Mouse (Mus musculus) frontal cortex, adult 2 months (tissue): ENCODE measurements at regions not wholly inside any gene's neighbourhood (a gene's known extent, or its start where the extent isn't known, plus 50 kb on each side); places are given as distances from the start of the nearest gene placed in this dataset.
"Not testable (repeated sequence)": the region's sequence is repeated elsewhere in the genome, so short reads cannot be mapped to it uniquely, and the experiment has no call there.

Source experiments
- DNase-seq, 2 experiments: peaks; one replicate each; pipeline ENCODE4 v3.0.0; 2022; ENCODE audit warnings: low spot score in 1 of 2; ENCODE audit errors: extremely low spot score in 1 of 2

DNA sequence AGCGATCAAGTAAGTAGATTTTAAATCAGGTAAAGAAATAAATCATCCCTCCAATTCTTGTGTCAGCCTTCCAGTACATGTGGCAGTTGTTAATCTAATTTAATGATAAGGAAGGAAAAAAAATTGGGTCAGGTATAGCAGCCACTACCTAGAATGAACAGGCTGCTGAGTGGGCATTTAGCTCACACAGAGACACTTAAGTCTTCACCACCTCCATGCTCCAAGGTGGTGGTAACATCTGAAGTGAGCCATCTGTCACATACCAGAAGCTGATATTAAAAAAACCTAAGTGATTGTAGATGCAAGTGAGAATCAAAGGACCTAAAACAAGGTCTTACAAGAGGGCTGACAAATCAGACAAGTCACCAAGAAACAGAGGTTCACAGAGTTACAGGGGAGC is 549.6 kb upstream of the Chordc1 start:
- peak; percentile 8 to 51 for DNase-seq

DNA sequence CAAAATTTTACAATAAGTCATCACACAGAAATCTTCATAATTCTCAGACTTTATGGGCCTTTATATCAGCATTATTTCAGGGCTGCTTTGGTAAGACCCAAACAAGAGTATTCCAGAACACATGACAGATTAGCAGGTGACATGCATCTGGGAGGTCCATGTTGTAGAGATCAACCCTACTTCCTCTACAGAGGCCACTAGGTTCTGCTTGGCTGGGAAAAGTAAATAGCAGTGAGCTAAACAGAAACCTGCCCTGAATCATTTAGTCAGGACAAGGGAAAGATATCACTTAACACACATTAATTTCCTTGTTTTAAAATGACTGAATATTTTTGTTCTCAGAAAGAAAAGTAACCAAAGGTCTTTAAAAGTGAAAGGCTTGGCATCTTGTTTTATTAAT is 546.7 kb upstream of the Chordc1 start:
- no peak for DNase-seq

DNA sequence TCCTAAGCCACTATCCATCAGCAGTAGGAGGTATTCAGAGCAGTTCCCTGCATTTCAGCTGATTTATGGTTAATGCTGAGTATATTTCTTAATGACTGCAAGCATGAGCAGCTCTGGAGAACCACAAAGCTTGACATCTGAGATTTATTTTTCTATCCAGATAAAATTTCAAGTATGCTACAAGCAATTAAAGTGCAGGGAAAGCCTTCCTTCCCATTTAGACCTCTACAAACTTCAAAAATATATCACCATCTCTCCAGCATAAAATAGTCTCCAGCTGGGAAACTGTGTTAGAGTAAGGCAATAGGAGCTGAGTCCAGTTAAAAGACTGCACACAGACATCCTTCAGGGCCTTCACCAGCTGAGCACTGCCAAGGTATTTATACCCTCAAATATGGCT is 546.2 kb upstream of the Chordc1 start:
- DNase-seq = no peak

DNA sequence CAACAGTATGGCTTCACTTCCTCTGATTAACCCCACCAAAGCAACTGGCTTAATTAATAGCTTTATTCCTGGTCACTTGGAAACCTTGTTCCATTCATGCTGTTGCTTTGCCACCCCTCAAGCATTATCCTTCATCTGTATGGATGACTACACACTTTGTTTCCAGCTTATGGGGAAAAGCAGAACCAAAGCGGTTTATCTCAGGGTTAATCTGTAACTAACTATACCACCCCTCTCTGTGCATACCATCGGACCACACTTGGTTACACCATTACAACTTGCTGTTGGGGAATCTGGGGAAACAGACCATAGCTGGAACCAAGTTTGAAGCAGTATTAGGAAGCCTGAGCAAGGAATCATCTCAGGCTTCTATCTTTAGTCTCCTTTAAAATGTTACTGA is 500.1 kb upstream of the Chordc1 start:
- DNase-seq = not testable (repeated sequence)

DNA sequence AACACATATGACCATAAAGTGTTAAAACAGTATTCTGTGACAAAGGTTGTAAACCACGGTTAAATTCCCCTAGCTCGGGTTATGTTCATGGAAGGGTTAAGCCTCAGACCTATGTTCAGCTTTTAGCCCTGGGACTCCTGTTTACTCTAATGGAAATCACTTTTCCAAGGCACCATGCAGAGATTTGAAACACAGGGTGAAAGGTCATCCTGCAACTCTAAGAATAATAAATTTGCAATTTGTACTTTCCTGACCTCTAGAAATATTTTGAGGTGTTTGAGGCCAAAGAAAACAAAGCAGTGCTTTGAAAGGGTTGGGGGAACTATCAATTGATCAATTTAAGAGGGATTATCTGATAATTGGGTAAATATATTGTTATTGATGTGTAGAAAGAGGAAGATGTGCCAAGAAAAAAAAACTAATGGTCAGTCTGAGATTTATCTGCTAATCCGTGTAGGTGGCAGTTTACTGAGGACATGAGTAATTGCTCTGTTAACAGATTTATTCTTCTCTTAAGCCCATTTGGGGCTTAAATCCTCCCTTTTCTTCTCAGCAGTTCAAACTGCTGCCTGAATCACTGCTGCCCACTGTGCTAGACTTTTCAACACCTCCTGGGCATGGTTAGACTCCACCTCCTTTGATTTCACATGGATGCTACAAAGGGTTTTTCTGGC is 475.1 kb upstream of the Chordc1 start:
- no peak for DNase-seq

DNA sequence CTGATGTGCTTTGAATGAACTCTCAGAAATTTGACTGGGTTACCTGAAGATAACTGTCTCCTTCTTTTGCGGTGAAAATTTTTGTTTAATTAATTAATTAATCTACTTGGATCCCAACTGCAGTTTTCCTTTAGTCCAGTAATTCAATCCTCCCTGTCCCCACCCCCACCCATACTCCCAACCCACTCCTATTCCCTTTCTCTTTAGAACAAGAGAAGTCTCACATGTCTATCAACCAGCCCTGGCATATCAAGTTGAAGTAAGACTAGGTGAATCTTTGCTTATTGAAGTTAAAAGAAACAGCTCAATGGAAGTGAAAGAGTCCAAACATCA is 474.6 kb upstream of the Chordc1 start:
- no peak for DNase-seq

DNA sequence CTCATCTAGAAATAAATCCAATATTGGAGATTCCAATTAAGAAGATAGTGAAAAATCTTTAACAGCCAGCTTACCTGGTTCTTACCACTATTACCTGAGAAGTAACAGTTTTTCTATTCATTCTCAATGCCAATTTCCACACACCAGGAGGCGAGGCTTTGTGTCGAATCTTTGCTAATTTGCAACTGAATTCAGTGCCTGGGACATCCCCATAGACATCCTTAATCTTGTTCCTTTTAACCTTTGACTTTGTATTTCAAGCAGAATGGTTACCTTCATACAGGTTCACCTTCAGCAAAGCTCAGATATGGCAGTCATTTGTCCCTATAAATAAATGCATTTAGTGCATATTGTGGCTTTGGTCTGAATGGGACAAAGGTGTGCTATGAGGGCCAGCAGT is 426.4 kb upstream of the Chordc1 start:
- no peak for DNase-seq

DNA sequence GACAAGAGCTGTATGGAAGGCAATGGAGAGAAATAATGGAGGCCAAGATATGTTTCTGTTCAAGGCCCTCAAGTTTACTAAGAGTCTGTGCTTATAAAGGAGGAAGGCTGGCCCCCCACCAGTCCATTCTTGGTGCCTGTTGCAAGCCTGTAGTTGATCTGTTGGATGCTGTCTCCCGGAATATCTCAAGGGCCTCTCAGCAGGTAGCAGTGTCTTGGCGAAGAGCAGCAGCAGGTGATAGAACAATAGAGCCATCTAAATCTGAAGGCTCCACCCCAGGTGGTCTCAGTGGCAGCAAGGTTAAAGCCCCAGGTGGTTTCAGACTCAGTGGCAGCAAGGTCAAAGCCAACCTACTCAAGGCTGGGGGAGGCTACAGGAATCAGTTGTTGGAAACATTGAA is 417.1 kb upstream of the Chordc1 start:
- DNase-seq = no peak
